Mouse (Mus musculus): ENCODE results near the gene Nol6.

The Nol6 gene

DNA sequence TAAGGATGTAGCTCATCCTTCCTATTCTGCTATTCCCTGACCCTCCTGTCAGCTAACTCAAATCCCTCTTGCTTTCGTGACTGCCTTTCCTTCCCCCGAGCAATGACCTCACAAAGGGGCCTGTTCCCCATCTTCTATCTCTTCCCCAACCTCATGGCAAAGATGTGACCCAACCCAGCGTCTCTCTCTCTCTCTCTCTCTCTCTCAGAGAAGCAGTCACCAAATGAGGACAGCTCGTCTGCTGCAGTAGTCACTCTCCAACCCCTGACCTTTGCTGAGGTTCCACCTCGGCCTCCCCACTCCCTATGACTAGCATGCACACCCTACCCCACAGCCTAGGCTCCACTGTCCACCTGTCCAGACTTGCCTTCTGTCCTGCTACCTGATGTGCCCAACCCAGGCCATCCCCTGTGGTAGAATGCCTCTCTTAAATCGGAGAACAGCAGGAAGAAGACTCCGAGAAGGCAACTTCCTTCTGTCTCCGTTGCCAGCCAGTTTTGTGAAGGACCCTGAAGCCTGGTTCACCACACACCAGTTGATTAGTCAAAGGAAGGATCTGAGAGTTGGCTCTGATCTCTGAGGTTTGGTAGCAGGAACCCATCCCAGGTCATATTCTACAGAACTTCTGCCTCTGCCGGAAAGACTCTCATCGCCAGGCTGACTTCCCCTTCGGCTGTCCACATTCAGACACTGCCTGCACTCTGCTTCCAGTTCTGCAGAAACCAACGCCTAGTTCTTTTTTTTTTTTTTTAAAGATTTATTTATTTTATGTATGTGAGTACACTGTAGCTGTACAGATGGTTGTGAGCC is 51.0 kb downstream of the Nol6 start:
- POLR2A ChIA-PET: interaction anchor here in 3 of 4 experiments (0.7 to 16.8 kb wide), 22 partner anchors 9 to 77 kb away, joined by 3 to 236 read pairs (median 4); partner anchors contain the start of gene Aqp3 (in 2 of the 3)
- CTCF ChIA-PET: interaction anchor here (0.6 to 1.4 kb wide), 9 partner anchors 9 to 245 kb away, joined by 3 to 8 read pairs (median 4); no protein-coding TSS in a partner anchor

DNA sequence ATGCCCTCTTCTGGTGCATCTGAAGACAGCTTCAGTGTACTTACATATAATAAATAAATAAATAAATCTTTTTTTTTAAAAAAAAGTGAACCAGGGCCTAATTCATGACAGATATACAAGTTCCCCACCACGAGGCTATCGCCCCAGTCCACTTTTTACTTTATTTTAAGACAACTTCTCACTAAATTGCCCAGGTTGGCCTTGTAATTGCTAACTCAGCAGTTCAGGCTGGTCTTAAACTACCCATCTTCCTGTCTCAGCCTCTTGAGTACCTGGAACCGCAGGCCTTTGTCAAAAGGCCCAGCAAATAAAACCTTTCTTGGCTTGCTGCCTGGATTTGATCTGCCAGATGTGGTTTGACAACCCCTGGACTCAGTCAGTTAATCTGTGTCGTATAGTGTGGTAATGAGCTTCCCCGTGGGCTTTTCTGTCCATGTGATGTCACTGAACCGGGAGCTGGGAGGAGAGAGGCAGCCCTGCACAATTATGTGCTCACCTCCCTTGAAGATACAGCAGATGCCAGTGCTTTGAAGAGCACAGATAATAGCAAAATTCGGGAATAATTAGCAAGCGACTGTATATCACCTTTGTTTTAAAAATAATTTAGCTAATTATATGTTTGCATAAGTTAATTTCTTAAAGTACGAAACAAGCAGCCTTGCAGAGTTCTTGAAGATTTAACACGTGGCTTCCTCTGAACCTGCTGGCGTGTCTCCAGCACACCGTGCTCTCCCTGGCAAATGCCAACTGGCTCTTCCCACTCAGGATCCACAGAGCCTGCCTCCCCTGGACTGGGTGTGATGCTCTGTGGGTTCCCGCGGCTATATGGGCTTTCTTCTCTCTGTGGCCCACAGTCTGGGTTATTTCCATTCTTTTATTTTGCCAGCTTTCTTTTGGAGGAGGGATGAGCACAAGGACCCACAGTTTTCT is 52.5 kb downstream of the Nol6 start:
- ChIA-PET POLR2A (interaction anchor here in 3 of 4 experiments (0.5 to 16.8 kb wide), 30 partner anchors 8 to 385 kb away, joined by 3 to 236 read pairs (median 4); partner anchors contain the start of genes Aqp3 (in 1 of the 3) and Ubap1 (in 1 of the 3)), CTCF (interaction anchor here (0.6 to 1.4 kb wide), 6 partner anchors 7 to 58 kb away, joined by 3 to 8 read pairs (median 4); no protein-coding TSS in a partner anchor)

DNA sequence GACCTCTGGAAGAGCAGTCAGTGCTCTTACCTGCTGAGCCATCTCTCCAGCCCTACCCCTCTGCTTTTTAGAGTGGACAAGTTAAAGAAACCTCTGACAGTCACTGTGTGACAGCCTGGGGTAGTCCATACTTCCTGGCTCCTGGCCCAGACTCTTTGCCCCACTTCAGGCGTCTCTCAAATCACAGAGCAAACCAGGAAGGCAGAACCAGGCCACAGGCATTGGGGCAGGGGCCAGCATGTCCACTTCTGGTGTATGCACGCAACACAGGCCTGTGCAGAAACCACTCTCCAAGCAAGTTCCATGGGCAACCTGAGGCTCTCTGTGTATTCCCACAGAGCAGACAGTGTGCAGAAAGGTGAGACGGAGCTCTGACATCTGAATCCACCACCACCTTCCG is 59.1 kb downstream of the Nol6 start:
- ChIA-PET POLR2A (interaction anchor here in 3 of 4 experiments (0.6 to 16.8 kb wide), 22 partner anchors 10 to 220 kb away, joined by 3 to 236 read pairs (median 4); partner anchors contain the start of genes Aqp3 (in 3 of the 3) and Nol6 (in 2 of the 3)), CTCF (interaction anchor here in 2 of 4 experiments (0.6 to 7.2 kb wide), 8 partner anchors 13 to 437 kb away, joined by 3 to 46 read pairs (median 5); no protein-coding TSS in a partner anchor)

Data from embryonic stem cell, embryonic (primary cell).